Mouse (Mus musculus): ENCODE measurements around the gene Dock1.

Dock1 gene

DNA sequence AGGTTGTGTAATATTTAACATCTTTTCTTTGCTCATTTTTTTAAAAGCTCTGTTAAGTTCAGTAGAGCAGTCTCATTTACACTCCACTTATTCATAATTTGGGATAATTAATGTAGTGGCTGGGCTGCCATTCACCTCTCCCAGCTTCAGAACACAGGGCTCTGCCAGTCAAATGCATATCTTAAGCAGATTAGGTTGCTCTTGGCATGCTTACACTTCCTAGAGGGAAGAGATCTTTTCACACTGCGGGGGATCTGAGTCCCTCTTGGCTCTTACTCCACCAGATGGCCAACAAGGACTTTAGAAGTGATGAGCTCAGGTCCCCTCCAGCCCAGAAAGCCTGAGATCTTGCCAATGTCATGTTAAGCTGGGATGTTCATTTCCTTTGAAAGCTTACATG is 150.8 kb downstream of the Dock1 start:
- DNase-seq (ENCODE audit: extremely low spot score, low read depth, low spot score): no peak

DNA sequence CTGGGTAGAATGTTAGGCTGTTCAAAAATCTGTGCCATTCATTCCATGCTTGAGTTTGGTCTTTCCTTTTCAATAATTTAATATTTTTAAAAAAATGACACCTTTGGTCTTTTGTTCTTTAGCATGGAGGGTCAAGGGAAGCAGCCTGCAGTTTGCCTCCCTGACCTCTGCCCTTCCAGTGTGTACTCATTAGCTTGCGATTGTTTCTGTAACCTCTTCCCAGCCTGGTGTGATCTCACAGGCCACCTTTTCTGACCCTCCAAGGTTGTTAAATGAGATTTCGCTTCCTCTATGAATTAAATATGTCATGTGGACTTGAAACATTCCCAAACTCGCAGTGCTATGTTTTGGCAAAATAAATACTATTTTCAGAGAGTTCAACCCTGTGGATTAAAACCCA is 151.6 kb downstream of the Dock1 start:
- DNase-seq (ENCODE audit: extremely low spot score, low read depth, low spot score): no peak

DNA sequence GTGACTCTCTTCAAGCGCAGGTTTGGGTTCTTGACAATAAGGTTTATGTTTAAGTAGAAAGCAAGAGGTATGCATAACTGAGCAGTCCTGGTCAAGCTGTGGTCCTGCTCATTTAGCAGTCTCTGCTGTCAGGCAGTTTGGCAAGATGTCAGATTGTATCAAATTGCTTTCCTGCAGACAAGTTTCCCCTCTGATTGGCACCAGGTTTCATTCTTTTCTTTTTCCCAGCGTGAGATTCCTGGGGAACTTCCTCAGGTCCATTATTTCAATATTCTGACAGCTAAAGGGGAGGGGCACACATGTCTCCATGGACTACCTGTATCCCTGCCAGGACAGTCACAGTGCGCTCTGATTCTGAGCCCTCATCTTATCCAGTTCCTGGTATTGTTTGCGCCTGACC is 153.4 kb downstream of the Dock1 start:
- DNase-seq (ENCODE audit: extremely low spot score, low read depth, low spot score): no peak

DNA sequence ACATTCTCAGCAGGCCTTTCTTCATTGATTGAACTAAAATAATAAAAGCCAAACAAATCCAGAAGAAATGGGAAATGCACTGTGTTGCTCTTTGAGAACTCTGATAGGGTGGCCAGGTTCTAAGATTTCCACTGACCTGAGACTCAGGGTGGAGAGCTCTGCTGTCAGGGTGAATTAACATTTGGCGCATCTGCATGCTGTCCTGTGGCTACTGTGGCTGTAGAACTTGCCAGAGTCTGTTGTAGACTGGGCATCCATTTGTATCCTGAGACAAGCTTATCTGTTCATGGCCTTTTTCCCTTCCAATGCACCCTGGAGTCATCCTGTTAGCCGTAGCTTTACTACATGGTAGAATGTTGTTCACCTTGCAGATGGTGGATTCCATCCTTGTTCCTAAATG is 169.6 kb downstream of the Dock1 start:
- DNase-seq (ENCODE audit: extremely low spot score, low read depth, low spot score): no peak

DNA sequence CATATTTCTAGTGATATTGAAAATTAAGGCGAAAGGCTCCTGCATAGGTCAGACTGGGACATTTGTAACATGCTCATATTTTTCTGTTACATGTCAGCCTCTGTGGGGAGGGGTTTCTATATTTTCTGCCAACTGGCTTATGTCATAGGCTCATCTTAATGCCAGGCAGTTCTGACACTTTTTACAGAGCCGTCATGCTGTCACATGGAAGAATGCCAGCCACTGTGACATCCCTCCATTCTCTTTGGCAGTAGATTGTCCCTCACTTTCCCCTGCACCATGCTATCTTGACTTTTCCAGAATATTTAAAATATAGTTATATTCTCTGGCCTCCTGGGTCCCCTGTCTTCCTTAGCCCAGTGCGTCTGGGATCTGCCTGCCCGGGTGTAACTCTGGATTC is 172.3 kb downstream of the Dock1 start:
- DNase-seq (ENCODE audit: extremely low spot score, low read depth, low spot score): no peak

DNA sequence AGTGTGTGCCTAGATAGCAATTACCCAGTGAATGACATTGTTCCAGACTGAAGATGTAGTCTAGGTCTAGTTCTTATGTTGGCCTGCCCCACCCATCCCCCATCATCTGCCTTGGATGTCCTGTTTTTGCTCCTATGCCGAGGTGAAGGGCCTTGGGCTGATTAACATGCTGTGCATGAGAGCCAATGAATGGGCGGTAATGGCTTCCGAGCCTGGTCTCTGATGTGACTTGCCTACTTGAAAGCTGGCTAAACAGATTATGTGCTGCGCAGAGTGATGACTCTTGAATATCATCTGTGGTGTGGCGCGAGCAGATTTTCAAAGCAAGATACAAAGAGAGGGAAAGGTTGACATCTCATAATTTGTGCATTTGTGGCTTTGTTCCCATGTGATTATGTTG is 191.5 kb downstream of the Dock1 start:
- DNase-seq (ENCODE audit: extremely low spot score, low read depth, low spot score): no peak

DNA sequence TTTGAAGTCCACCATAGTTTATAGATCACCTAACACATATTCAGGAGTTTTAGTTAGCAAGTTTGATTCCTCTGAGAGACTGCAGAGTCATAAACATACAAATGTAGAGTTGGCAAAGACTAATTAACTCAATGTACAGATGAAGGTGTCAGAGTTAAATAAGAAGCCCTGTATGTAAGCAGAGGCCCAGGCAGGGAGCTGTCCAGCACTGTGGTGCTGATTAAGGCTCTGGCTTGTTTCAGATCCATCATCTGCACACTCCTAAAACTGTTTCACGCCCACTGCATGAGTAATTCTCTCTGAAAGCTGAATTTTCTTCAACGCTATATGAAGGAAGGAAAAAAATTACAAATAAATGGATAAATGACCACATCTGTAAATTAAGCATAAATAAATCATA is 193.7 kb downstream of the Dock1 start:
- DNase-seq (ENCODE audit: extremely low spot score, low read depth, low spot score): peak; percentile 67

DNA sequence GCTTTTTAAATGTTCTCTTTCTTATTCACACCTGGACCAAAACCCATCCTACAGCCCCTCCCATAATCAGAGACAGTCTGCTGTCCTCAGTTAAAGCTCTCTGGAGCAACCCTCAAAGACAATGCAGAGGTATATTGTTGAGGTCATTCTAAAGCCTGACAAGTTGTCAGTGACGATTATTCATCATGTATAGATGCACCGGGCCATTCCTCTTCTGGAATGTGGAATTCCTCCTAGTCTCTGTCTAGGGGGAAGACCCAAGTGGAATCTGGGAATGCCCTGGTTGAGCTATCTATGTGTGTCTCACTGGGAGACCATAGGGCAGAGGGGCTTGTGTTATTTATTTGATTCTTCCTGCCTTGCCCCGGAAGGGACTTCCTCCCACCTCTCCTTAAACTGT is 202.1 kb downstream of the Dock1 start:
- DNase-seq (ENCODE audit: extremely low spot score, low read depth, low spot score): no peak

DNA sequence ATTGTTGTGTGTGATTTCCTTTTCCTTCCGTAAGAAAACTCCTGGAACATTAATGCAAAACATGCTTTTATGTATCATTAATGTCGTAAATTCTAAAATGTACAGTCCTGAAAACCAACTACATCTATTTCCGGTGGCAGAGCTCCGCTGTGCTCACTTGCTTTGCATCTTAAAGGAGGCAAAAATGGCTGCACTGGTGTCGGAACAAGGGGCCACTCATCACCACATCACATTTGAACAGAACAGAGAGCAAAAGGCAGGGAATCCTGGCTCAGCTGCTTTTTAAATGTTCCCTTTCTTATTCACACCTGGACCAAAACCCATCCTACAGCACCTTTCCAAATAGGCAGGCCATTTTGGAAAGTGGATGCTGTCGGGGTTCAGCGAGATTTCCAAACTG is 202.5 kb downstream of the Dock1 start:
- no peak for DNase-seq (ENCODE audit: extremely low spot score, low read depth, low spot score)

DNA sequence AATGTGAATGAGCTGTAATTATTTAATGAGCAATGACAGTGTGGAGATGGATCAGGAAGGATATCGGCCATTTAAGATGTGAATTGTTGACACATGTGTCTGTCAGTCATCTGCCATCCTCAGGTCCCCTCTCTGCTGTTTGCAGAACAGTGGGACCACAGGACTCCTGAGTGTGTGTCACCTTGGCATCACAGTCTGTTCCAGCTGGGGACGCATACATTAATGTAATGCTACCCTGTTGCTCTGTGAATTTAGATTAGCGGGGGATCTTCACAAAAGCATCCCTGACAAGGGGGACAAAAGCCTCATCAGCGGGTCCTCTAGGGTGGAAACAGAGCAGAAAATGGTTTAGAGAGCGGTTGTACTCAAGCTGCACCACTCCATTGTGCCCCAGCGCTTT is 208.5 kb downstream of the Dock1 start:
- no peak for DNase-seq (ENCODE audit: extremely low spot score, low read depth, low spot score)

DNA sequence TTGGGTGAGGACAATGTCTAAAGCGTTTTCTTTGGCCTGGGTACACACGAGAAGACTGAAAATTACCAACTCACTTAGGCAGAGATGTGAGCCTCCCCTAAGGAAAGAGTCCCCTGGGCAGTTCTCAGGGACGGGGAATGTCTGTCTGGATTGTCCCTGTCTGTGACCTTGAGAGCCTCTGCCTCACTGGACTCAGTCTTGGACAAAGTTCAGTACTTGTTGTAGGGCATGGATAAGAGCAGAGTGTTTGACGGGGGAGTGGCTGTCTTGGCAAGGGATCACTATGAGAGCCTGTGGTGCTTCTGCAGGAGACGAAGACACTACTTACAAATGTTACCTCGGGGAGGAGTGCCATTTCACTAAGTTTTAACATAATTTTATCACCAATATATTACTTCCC is 210.0 kb downstream of the Dock1 start:
- DNase-seq (ENCODE audit: extremely low spot score, low read depth, low spot score): no peak

DNA sequence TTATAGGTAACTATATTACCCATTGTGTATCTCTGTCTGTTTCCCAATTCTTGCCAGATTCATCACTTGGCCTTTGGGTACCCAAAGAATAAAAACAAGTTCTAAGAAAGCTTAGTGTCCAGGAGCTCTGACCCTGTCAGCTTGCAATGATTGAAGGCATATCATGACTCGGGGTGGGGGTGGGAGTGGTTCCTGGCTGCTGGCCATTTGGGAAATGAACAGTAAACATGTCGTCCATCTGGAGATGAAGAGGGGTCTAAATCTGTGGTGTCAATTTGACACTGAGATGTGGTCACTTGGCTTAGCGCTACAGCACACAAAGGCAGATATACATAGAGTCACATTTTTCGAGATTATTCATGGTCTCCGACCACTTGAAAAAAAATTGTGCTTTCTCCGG is 213.1 kb downstream of the Dock1 start:
- DNase-seq (ENCODE audit: extremely low spot score, low read depth, low spot score): no peak

DNA sequence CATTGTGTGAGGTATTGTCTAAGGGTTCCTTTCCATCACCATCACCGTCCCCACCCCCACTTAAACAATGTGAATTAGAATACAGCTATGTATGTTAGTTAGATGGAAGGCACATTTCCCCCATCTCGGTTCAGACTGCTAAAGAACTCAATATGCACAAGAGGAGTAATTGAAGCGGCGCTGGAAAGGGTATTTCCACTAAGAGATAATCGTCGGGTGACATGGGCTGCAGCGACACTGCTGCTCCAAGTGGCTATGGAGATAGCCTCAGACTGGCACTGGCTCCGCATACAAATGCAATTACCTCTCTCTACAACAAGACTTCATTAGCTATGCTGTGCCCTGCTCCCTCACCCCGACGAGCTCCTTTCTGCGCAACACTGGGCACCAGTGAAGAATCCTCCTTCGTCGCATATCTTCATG is 222.0 kb downstream of the Dock1 start:
- no peak for DNase-seq (ENCODE audit: extremely low spot score, low read depth, low spot score)

DNA sequence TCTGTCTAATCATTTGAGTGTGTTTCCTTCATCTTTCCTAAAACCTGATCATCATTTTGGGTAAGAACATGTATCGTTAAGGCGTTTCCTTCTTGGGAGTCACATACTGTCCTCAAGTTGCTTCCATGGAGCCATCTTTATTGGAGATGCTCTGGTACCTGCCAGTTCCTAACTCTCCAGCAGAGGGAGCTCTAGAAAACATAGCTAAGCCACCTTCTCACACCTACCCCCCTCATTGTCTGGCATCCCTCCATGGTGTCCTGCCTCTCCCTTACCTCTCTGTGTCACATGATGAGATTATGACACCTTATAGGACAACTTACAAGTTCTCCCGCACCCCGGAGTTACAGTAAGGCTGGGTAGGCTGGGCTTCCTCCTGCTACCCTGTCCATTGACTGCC is 222.5 kb downstream of the Dock1 start:
- no peak for DNase-seq (ENCODE audit: extremely low spot score, low read depth, low spot score)

DNA sequence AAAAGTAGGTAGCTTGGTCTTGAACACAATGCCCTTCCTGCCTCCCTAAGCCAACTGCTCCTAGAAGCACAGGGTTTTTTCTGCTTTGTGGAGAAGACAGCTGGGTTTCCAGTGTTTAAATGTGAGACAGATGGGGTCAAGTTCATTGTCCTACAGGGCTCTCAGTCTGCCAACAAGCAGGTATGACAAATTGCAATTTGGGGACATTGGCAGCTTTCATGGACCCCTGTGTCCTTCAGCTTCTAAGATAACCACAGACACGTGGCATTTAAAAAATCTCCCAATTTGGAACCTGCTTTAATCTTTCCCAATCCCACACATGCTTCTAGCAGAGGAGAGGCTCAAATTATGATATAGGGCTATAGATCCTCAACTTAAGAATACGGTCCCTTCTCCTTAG is 224.2 kb downstream of the Dock1 start:
- DNase-seq (ENCODE audit: extremely low spot score, low read depth, low spot score): no peak

DNA sequence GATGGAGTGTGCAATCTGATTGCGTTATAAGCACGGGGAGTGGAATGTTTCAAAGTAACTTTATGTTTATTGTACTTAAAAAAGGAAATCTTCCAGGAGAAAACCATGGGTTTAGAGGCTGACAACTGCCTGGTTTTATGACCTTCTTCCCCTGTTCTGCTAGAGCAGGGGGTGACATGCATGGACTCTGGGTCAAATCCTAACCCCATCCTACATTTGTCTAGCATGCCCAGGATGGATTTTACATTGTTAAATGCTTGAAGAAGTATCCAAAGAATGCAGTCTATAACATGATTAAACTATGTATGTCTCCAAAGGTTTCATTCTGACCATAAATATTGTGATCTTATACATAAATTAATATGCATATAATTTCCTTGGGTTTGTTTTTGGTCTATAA is 229.0 kb downstream of the Dock1 start:
- no peak for DNase-seq (ENCODE audit: extremely low spot score, low read depth, low spot score)

DNA sequence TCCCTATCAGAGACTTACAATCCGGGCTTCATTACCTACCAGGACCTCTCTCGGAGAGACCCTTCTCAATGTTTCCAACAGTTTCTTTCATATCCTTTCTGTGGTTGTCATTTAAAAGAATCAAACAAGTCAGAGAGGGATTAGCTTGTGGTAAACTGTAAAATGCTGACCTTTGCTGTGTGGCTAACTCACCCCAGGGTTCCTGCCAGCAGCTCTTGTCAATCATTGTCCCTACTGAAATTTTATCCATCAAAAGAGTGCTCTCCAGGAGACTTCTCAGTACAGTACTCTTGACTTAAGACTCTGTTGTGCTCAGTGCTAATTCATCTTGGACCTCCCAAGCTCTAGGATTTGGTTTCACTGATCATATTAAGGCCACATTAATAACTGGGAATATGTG is 231.5 kb downstream of the Dock1 start:
- DNase-seq (ENCODE audit: extremely low spot score, low read depth, low spot score): no peak

DNA sequence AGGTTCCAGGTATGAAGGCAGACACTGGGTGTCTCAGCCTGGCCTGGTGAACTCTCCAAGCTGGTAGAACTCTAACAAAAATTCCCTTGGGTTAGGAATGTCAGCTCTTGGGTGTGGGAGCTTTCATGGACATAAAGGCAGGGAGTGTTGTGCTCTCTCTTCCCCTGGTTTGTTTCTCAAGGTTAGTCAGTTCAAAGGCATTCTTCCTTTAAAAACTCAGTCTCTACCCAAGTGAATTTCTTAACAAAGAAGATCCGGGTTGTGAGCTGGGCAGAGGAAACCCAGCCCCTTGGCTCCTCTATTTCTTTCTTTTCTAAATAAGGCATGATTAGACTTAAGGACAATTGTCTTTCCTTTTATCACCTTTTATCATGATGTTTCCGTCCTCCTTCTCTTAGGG is 261.4 kb downstream of the Dock1 start:
- DNase-seq (ENCODE audit: extremely low spot score, low read depth, low spot score): no peak

DNA sequence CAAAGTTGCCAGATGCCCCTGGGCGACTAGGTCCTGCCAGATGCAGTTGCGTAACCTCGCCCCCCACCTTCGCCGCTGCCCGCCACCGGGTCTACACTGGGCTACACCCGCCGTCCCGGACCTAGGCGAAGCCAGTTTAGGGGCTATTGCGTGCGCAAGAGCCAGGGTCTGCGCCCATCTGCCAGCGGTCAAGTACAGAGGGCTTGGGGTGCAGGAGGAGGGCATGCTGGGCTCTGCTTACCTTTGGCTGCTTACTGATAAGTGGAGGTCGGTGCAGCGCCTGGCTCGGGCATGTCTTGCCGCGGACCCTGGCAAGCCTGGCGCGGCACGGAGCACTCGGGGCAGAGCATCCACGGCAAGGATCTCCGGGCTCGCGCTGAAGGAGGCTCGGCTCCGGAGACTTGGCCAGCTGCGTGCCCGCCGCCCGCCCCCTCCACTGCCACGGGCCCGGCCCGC is 267.0 kb downstream of the Dock1 start:
- no peak for DNase-seq (ENCODE audit: extremely low spot score, low read depth, low spot score)

DNA sequence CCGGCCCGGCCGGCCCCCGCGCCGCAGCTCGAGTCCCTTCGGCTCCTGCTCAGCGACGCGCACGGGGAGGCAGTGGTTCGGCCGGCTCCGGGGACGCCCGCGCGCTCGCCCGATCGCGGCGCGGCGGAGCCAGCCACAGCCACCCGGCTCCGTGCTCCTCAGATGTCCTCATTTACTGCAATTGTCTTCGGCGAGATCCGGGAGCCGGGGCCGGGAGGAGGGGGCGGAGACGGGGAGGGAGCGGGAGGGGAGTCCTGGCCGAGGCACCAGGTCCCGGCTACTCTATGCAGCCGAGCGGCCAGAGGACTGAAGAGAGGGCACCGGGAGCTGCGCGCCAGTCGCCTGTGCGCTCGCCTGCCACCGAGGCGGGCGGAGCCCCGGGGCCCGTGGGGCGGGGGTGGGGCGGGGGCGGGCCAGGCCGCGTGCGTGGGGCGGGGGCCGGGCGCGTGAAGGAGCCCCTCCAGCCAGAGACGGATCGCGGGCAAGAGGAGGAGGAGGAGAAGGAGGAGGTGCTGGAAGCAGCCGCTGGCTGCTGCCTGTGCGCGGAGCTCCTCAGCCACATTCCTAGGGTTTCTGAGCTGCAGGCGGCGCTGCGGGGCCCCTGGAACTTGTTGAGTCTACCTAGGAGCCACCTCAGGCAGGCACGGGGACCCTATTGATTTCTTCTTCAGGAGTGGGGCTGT is 267.6 kb downstream of the Dock1 start, which contains the start of gene Fam196a:
Gene Fam196a (minus strand): TSS at position 504 of the 683 bp plus-strand sequence.
- no peak for DNase-seq (ENCODE audit: extremely low spot score, low read depth, low spot score)

DNA sequence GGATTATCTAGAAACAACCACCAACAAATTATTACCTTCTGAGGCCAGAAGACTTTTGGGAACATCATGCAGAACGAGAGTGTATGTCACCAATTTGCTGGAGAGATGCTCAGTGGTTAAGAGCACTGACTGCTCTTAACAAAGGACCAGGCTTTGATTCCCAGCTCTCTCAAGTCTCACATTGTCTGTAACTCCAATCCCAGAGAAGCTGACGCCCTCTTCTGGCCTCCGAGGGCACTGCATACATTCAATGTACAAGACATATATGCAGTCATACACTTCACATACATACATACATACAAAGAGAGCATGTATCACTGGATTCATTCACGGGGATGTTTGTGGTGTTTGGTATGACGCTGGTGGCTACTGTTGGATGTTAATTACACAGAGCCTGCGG is 271.4 kb downstream of the Dock1 start:
- DNase-seq (ENCODE audit: extremely low spot score, low read depth, low spot score): no peak

DNA sequence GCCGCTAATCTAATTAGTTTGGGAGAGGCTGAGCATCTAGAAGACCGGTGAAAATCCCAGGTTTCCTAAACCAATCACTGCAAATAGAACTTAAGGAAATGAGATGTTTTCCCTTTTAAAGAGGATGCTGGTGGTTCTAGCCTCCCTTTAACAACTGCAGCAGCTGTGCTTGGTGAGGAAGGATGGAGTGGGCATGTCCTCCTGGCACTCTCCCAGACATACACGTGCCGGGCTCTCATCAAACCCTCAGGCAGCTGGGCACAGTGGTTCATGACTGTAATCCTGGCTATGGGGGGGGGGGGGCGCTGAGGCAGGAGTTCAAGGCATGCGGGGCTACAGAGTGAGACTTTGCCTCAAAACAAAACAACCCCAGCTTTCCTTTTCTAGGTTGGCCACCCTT is 272.6 kb downstream of the Dock1 start:
- no peak for DNase-seq (ENCODE audit: extremely low spot score, low read depth, low spot score)

DNA sequence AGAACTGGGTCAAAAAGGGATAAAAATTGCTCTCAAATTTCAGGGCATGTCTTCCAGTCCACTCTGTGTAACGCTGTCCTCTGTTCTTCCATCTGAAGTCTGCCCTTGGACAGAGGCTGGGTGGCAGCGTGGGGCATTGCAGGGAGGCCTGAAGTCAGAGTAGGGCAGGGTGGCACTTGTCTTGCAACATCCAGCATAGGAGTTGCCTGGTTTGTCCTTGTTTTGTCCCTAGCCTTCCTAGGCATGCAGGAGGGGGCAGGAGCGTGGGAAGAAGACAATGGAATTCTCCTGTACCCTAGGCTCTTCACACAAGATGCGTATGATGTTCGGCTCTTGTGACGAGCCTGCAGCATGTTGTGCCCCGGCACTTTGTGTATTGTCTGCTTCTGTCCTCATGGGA is 273.2 kb downstream of the Dock1 start:
- DNase-seq (ENCODE audit: extremely low spot score, low read depth, low spot score): no peak
